Mouse (Mus musculus) midbrain, embryonic 11.5 days (tissue): ENCODE measurements around the gene Nacc1. TPM values are rescaled to one million over a fixed set of nuclear protein-coding genes. Genes with fewer than 3 reads are reported as not detected.

Experiments used
- ATAC-seq: fragments of 200-750 bp; cut with Nextera tagmentation; 2 replicates; pipeline ENCODE4 v1.8.0; 2017; ENCODE audit warnings: moderate TSS enrichment, moderate library complexity; ENCODE audit not compliant: low FRiP score
- DNase-seq: peaks from one replicate; pipeline ENCODE4 v3.0.0; 2015; ENCODE audit warnings: low spot score; ENCODE audit errors: missing footprints
- H3K27ac ChIP-seq: fragments of 300-500 bp; sonication (generic); 2 replicates; pipeline ENCODE4 v1.5.1; 2014; ENCODE audit warnings: low read depth, low read length
- H3K27me3 ChIP-seq: fragments of 300-500 bp; sonication (generic); 2 replicates; pipeline ENCODE4 v1.6.1; 2014; ENCODE audit warnings: mild to moderate bottlenecking, low read length, moderate library complexity, mixed read lengths; ENCODE audit not compliant: control insufficient read depth, insufficient read depth
- H3K36me3 ChIP-seq: fragments of 300-500 bp; sonication (generic); 2 replicates; pipeline ENCODE4 v1.6.1; 2014; ENCODE audit warnings: mild to moderate bottlenecking, low read length, moderate library complexity, mixed read lengths; ENCODE audit not compliant: control insufficient read depth, insufficient read depth
- H3K4me1 ChIP-seq: fragments of 300-500 bp; sonication (generic); 2 replicates; pipeline ENCODE4 v1.6.1; 2014; ENCODE audit warnings: low read length; ENCODE audit not compliant: control insufficient read depth, insufficient read depth
- H3K4me2 ChIP-seq: fragments of 300-500 bp; sonication (generic); 2 replicates; pipeline ENCODE4 v1.6.1; 2014; ENCODE audit warnings: mild to moderate bottlenecking, moderate library complexity
- H3K4me3 ChIP-seq: fragments of 300-500 bp; sonication (generic); 2 replicates; pipeline ENCODE4 v1.5.1; 2014; ENCODE audit warnings: low read depth, low read length
- H3K9ac ChIP-seq: fragments of 300-500 bp; sonication (generic); 2 replicates; pipeline ENCODE4 v1.6.1; 2014; ENCODE audit warnings: low read length
- H3K9me3 ChIP-seq: fragments of 300-500 bp; sonication (generic); 2 replicates; pipeline ENCODE4 v1.6.1; 2016; ENCODE audit warnings: low read length; ENCODE audit not compliant: control insufficient read depth
- WGBS: fragments of 180-500 bp; shearing (Covaris S2); extraction: QIAGEN DNeasy Blood & Tissue Kit; methylation state at CpG from one replicate; pipeline ENCODE4 v1.1.7; 2014; 5-methylcytosine and 5-hydroxymethylcytosine counted together
- polyA plus RNA-seq: library from polyadenylated mRNA; unstranded; fragments of >200 nt; fragmentation: Nextera tagmentation; extraction: Ambion mirVana; gene quantifications from 2 replicates; pipeline ENCODE4 v1.2.1, GENCODE M21; 2014

Gene Nacc1
- polyA plus RNA-seq, 1 experiment from 2014 or later: 21.4 TPM

DNA sequence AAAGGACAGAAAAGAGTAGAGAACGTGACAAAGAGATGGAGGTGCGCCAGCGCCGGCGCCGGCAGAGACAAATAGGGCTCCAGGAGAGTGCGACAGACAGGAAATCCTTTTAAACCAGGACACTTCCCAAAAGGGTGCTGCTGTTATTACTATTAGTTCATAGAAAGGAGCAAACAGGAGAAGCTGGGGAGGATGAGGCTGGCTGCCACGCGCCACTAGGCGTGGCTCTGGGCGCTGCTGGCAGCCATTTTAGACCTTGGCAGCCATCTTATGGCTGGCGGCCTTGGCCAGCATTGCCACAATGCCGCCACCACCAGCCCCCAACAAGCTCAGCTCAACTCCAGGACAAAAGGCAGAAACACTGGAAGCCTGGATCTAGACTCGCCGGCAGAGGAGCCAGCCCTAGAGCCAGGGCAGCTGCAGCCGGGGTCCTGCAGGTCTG, 42.3 kb upstream of the Nacc1 start:
- H3K4me1 ChIP-seq: peaks cover 26% of the 10 kb centered on the region
- H3K9me3 ChIP-seq: no peaks in the 10 kb centered on the region
- ATAC-seq (no peak), DNase-seq (no peak)
- H3K36me3 ChIP-seq: no peaks in the 10 kb centered on the region
- H3K9ac ChIP-seq: 0 out of 2 replicates have a peak overlapping the region, but pooled peaks have one; percentile 27
- H3K4me3 ChIP-seq: no peak overlapping the region
- H3K4me2 ChIP-seq: no peak overlapping the region
- no peak overlapping the region; the same call in 1 of the 2 replicates for H3K27ac ChIP-seq
- peaks cover 27% of the 10 kb centered on the region for H3K27me3 ChIP-seq
- WGBS: 93% methylated on average over 16 of the region's 16 CpGs

- ATAC-seq (no peak), DNase-seq (no peak)
- Histone ChIP-seq H3K36me3 (no peaks in the 10 kb centered on the region), H3K27me3 (peaks cover 25% of the 10 kb centered on the region), H3K9ac (no peak overlapping the region), H3K4me3 (no peak overlapping the region), H3K4me2 (no peak overlapping the region), H3K9me3 (no peaks in the 10 kb centered on the region), H3K27ac (no peak overlapping the region), H3K4me1 (peaks cover 30% of the 10 kb centered on the region)
- 68% methylated on average over 3 of the region's 3 CpGs for WGBS
These were observed 40.8 kb upstream of the Nacc1 start for GRCm38 (mm10) chr8:84728474-84728873.

DNA sequence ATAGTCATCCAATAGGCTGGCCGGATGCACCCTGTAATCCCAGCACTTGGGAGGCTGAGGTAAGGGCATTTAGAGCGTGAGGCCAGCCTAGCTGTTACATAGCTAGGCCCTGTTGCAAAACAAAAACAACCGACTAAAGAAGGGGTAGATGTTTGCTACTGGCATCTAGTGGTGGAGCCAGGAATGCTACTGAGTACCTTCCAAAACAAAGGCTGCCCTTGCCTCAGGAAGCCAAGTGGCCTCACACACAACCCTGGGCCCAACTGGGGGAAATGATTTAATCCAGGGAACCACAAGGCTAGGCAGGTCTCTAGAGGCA, 38.2 kb upstream of the Nacc1 start:
- no peaks in the 10 kb centered on the region for H3K36me3 ChIP-seq
- whole genome bisulfite sequencing: 16% methylated on average over 3 of the region's 3 CpGs
- peaks cover 28% of the 10 kb centered on the region for H3K4me1 ChIP-seq
- H3K9ac ChIP-seq: peak overlapping the region; percentile 3; the same call in 1 of the 2 replicates
- no peak for ATAC-seq
- H3K27me3 ChIP-seq: peaks cover 27% of the 10 kb centered on the region
- H3K4me3 ChIP-seq: no peak overlapping the region
- no peak overlapping the region for H3K4me2 ChIP-seq
- H3K27ac ChIP-seq: no peak overlapping the region
- DNase-seq: no peak
- no peaks in the 10 kb centered on the region for H3K9me3 ChIP-seq

GRCm38 (mm10) chr8:84725246-84725940, 37.7 kb upstream of the Nacc1 start:
- Histone ChIP-seq H3K9me3 (no peaks in the 10 kb centered on the region), H3K27ac (no peak overlapping the region), H3K4me1 (peaks cover 23% of the 10 kb centered on the region), H3K4me2 (no peak overlapping the region), H3K4me3 (no peak overlapping the region), H3K36me3 (no peaks in the 10 kb centered on the region), H3K9ac (peak overlapping the region; percentile 3; the same call in 1 of the 2 replicates), H3K27me3 (peaks cover 31% of the 10 kb centered on the region)
- WGBS: 61% methylated on average over 10 of the region's 10 CpGs
- ATAC-seq: no peak
- DNase-seq: no peak

- 0 out of 2 replicates have a peak overlapping the region, but pooled peaks have one; percentile 37 for H3K9ac ChIP-seq
- H3K4me2 ChIP-seq: no peak overlapping the region
- no peak overlapping the region for H3K4me3 ChIP-seq
- 54% methylated on average over 9 of the region's 9 CpGs for WGBS
- peaks cover 18% of the 10 kb centered on the region for H3K4me1 ChIP-seq
- DNase-seq (no peak), ATAC-seq (no peak)
- H3K27me3 ChIP-seq: peaks cover 35% of the 10 kb centered on the region
- no peak overlapping the region for H3K27ac ChIP-seq
- no peaks in the 10 kb centered on the region for H3K9me3 ChIP-seq
- no peaks in the 10 kb centered on the region for H3K36me3 ChIP-seq
These were observed 37.0 kb upstream of the Nacc1 start for GRCm38 (mm10) chr8:84724683-84725082.

DNA sequence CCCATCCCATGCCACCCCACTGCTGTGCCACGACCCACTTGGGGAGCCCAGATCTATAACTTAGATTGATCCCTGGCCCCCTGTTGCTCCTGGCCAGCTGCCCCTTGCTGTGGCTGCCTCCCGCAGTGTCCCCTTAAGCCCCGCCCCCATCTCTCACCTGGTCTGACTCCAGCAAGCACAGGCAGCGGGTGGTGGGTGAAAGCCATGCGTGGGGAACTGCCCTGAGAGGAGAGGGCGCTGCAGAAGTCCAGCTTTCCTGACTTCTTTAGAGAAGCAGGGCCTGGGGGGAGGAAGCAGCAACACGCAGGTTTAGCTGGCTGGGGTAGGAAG, 35.9 kb upstream of the Nacc1 start:
- DNase-seq: no peak
- ATAC-seq: no peak
- Histone ChIP-seq H3K27me3 (peaks cover 40% of the 10 kb centered on the region), H3K4me1 (peaks cover 18% of the 10 kb centered on the region), H3K4me3 (no peak overlapping the region), H3K4me2 (peak overlapping the region; percentile 0), H3K9me3 (no peaks in the 10 kb centered on the region), H3K36me3 (no peaks in the 10 kb centered on the region), H3K9ac (no peak overlapping the region), H3K27ac (no peak overlapping the region)
- WGBS: 19% methylated on average over 7 of the region's 7 CpGs

GRCm38 (mm10) chr8:84722850-84723570, 35.3 kb upstream of the Nacc1 start, which contains the start of gene G430095P16Rik:
Gene G430095P16Rik (plus strand): TSS chr8:84723007.
- DNase-seq: no peak
- WGBS: 26% methylated on average over 10 of the region's 10 CpGs
- 0 out of 2 replicates have a peak within 1 kb of the TSS, but pooled peaks have one; percentile 15 for H3K27ac ChIP-seq
- peaks cover 42% of the 10 kb centered on the region for H3K27me3 ChIP-seq
- peak within 1 kb of the TSS; percentile 2; the same call in 1 of the 2 replicates for H3K9ac ChIP-seq
- no peaks in the 10 kb centered on the region for H3K9me3 ChIP-seq
- no peak within 1 kb of the TSS for H3K4me3 ChIP-seq
- H3K4me1 ChIP-seq: peaks cover 16% of the 10 kb centered on the region
- ATAC-seq: peak; percentile 67
- no peaks in the 10 kb centered on the region for H3K36me3 ChIP-seq
- peak within 1 kb of the TSS; percentile 0 for H3K4me2 ChIP-seq

DNA sequence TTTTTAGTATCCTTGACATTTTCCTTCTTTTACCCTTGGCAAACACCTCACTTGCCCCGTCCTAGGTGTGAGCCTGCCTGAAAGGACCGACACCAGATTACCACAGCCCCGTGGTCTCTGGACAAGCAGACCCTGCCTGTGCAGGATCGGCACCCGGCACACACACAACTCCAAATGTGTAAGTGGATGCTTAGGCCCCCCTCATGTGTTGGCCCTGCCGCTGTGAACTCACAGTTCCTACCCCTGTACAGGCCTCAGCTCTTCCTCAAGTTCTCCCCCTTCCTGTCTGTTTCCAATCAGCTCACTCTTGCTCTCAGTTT, 34.8 kb upstream of the Nacc1 start:
- no peak for ATAC-seq
- H3K36me3 ChIP-seq: no peaks in the 10 kb centered on the region
- H3K4me3 ChIP-seq: no peak overlapping the region
- DNase-seq: no peak
- H3K9me3 ChIP-seq: no peaks in the 10 kb centered on the region
- peaks cover 15% of the 10 kb centered on the region for H3K4me1 ChIP-seq
- H3K27me3 ChIP-seq: peaks cover 46% of the 10 kb centered on the region
- peak overlapping the region; percentile 2; the same call in 1 of the 2 replicates for H3K9ac ChIP-seq
- WGBS: 70% methylated on average over 6 of the region's 6 CpGs
- no peak overlapping the region for H3K4me2 ChIP-seq
- H3K27ac ChIP-seq: no peak overlapping the region

DNA sequence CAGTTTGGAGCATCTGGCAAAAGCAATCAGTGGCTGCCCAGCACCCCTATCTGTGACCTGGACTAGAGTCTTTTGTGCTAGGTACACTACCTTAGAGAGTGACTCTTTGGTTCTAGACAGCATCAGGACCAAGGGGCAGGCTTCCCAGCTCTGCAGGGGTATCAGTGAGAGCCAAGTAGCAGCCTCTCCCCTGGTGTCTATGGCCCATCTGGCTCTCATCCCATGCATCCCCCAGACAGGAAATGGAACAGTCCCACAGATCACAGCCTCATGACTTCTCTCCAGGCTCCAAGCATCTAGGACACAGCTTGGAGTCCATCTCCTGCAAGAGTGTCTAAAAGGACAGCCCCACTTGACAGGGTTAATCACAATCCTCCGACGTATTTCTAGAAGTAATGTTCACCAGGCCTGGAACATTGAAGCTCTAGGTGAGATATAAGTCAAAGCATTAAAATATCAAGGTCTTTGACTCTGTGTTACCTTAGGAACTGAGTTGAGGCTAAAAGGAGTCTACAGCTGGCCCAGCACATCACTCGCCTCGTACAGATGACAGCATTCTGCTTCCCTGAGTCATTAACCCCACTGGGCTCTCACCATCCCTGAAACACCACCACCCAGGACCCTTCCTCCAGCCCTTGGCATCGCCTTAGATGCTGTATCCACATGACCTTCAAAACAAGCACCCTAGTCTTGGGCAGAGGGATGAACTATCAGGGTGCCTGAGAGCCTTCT, 31.5 kb upstream of the Nacc1 start:
- WGBS: 84% methylated on average over 5 of the region's 5 CpGs
- no peaks in the 10 kb centered on the region for H3K36me3 ChIP-seq
- H3K9me3 ChIP-seq: no peaks in the 10 kb centered on the region
- DNase-seq (no peak), ATAC-seq (no peak)
- H3K9ac ChIP-seq: no peak overlapping the region
- peaks cover 18% of the 10 kb centered on the region for H3K4me1 ChIP-seq
- no peak overlapping the region for H3K4me3 ChIP-seq
- H3K27ac ChIP-seq: no peak overlapping the region
- H3K27me3 ChIP-seq: peaks cover 64% of the 10 kb centered on the region
- H3K4me2 ChIP-seq: no peak overlapping the region
